Mouse (Mus musculus) embryonic stem cell, embryonic (primary cell): ENCODE results near the gene Necab3.

Experiments
- CTCF ChIA-PET, 4 experiments: fragments of 300-600 bp in 2 of 4; fragments of 350-600 bp in 2 of 4; sonication (Branson Sonifier 250); formaldehyde crosslinking; loops; one replicate each; lab custom pipeline; 2022; ENCODE audit warnings: inconsistent platforms in 2 of 4; lab: Charles Lee
- POLR2A ChIA-PET, 4 experiments: fragments of 300-600 bp in 2 of 4; fragments of 350-600 bp in 2 of 4; sonication (Branson Sonifier 250); formaldehyde crosslinking; loops; one replicate each; lab custom pipeline; 2022; ENCODE audit warnings: antibody characterized with exemption in 4 of 4, inconsistent platforms in 1 of 4; lab: Charles Lee

The Necab3 gene

DNA sequence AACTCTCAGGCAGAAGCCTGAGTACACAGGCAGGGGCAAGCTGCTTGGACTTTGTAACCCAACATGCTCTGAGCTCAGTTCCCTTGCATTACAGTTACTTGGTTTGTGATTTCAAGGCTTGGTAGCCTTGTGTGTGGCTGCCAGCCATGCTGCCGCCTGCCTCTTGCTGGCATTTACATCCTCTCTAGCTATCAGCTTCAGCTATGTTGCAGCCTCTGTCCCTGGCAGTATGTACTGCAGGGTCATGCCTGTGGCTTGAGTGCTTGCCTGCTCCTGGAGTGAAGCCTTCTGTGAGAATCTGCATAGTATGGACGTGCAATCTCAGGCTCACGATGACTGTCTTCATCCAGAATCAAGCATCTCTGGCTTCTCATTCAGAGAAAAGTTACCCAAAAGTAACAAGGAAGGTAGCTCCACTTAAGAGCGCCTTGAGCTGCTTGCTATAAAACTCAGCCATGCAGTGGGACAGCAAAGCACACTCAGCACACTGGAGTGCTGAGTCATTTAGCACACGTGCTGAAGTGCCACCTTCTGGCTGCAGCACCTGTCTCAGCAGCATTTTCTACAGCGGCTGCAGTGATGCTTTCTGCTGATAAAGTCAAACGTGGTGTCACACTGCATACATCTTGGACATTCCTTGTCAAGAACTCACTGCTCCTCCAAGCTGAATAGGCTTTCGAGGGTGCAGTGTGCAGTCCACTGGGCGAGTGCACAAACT, 51.0 kb downstream of the Necab3 start:
- ChIA-PET POLR2A (interaction anchor here in 3 of 4 experiments (0.6 to 3.7 kb wide), 25 partner anchors 9 to 135 kb away, joined by 3 to 30 read pairs (median 6); partner anchors contain the start of genes Cbfa2t2 (in 1 of the 3) and Cdk5rap1 (in 1 of the 3)), CTCF (interaction anchor here in 3 of 4 experiments (0.5 to 1.6 kb wide), 7 partner anchors 9 to 206 kb away, joined by 3 to 7 read pairs (median 3); no protein-coding TSS in a partner anchor)

- CTCF ChIA-PET = interaction anchor here in 2 of 4 experiments (0.5 to 1.6 kb wide), 7 partner anchors 9 to 126 kb away, joined by 3 to 7 read pairs (median 3); no protein-coding TSS in a partner anchor
- POLR2A ChIA-PET = interaction anchor here in 3 of 4 experiments (0.7 to 3.7 kb wide), 23 partner anchors 8 to 135 kb away, joined by 3 to 30 read pairs (median 6); partner anchors contain the start of genes Cbfa2t2 (in 1 of the 3) and Cdk5rap1 (in 1 of the 3)
These were observed 51.6 kb downstream of the Necab3 start for GRCm38 (mm10) chr2:154507076-154507475.

GRCm38 (mm10) chr2:154500758-154501157, 57.9 kb downstream of the Necab3 start:
- CTCF ChIA-PET = interaction anchor here in 2 of 4 experiments (0.9 to 1.4 kb wide), 2 partner anchors 8 to 38 kb away, joined by 3 read pairs; no protein-coding TSS in a partner anchor
- POLR2A ChIA-PET = interaction anchor here in 3 of 4 experiments (0.7 to 2.7 kb wide), 11 partner anchors 8 to 92 kb away, joined by 3 to 12 read pairs (median 3); partner anchors contain the start of gene Snta1 (in 1 of the 3)

- ChIA-PET CTCF (no interaction called here), POLR2A (interaction anchor here (0.6 to 9.6 kb wide), 16 partner anchors 9 to 80 kb away, joined by 3 to 75 read pairs (median 3); no protein-coding TSS in a partner anchor)
These were observed 58.9 kb downstream of the Necab3 start for GRCm38 (mm10) chr2:154499717-154500247.

GRCm38 (mm10) chr2:154498571-154498970, 60.1 kb downstream of the Necab3 start:
- POLR2A ChIA-PET = interaction anchor here in 2 of 4 experiments (0.7 to 9.6 kb wide), 15 partner anchors 9 to 77 kb away, joined by 3 to 75 read pairs (median 3); no protein-coding TSS in a partner anchor

DNA sequence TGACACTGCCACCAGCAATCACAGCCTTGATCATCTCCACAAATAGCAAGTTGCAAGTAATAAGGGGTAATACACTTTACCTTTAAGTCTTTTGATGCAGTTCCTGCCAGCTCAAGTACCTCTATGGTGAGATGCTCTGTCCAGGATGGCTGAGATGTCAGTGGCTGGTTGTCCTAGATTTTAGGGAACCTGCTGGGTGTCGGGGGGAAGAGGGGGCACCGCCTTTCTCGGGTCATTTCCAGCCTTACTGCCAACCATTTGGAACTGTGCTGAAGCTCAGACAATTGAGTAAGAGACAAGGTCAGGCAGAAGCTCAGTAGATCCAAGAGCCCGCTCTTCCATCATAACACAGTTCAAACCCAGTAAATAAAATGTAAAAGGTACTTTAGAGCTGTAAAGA, 63.7 kb downstream of the Necab3 start:
- ChIA-PET POLR2A (interaction anchor here in 3 of 4 experiments (0.5 to 9.6 kb wide), 30 partner anchors 8 to 225 kb away, joined by 3 to 75 read pairs (median 4); partner anchors contain the start of gene Pxmp4 (in 2 of the 3)), CTCF (interaction anchor here in 2 of 4 experiments (0.6 to 3.4 kb wide), 7 partner anchors 8 to 541 kb away, joined by 3 to 16 read pairs (median 3); no protein-coding TSS in a partner anchor)

More at GRCm38 (mm10) chr2:154498571-154498970, 60.1 kb downstream of the Necab3 start:
- CTCF ChIA-PET = interaction anchor here in 3 of 4 experiments (0.5 to 0.6 kb wide), 3 partner anchors 9 to 89 kb away, joined by 3 read pairs; no protein-coding TSS in a partner anchor
